Mouse (Mus musculus) left cerebral cortex, postnatal 14 days (tissue): ENCODE measurements around the gene Dctpp1. TPM values are rescaled to one million over a fixed set of nuclear protein-coding genes. Genes with fewer than 3 reads are reported as not detected.

Experiments
- DNase-seq, 2 experiments: peaks; one replicate each; pipeline ENCODE4 v3.0.0; 2021 to 2022; ENCODE audit warnings: low spot score in 2 of 2, mixed read lengths in 1 of 2
- intact Hi-C: fragments of 180-260 bp; cut with DNase I; formaldehyde crosslinking; loops from one replicate; pipeline ENCODE4 v1.15.1; 2025
- long read RNA-seq, 2 experiments: library from polyadenylated mRNA; stranded (forward); transcript quantifications; one replicate each; pipeline ENCODE4 v2.0.0; 2021
- total RNA-seq, 2 experiments: library from RNA; stranded (reverse); gene quantifications; 2 replicates each; pipeline ENCODE4 v1.2.3; 2021

Dctpp1 gene
- total RNA-seq = 10 to 100 TPM; 32.1 to 38.3 TPM
- long read RNA-seq, experiment 1, transcript Dctpp1-201 (3 exons, 676 nt) = major isoform, 17 of 18 reads
- long read RNA-seq, experiment 1, partial matches to known transcripts = 0 of 18 reads
- long read RNA-seq, experiment 1, other reads (novel, unspliced or antisense) = 1 of 18 reads
- long read RNA-seq, experiment 2, transcript Dctpp1-201 (3 exons, 676 nt) = major isoform, 19 of 19 reads
- long read RNA-seq, experiment 2, partial matches to known transcripts = 0 of 19 reads
- long read RNA-seq, experiment 2, other reads (novel, unspliced or antisense) = 0 of 19 reads

GRCm38 (mm10) chr7:127260309-127261111 lies at the start of gene Dctpp1:
TSS of gene Dctpp1 (minus strand) at chr7:127260709.
- intact Hi-C loops = loop anchor here (5.0 kb wide), 1 partner anchor 217 kb away; the partner anchor contains the start of gene Fbrs
- peak; percentile 98 to 99 for DNase-seq

DNA sequence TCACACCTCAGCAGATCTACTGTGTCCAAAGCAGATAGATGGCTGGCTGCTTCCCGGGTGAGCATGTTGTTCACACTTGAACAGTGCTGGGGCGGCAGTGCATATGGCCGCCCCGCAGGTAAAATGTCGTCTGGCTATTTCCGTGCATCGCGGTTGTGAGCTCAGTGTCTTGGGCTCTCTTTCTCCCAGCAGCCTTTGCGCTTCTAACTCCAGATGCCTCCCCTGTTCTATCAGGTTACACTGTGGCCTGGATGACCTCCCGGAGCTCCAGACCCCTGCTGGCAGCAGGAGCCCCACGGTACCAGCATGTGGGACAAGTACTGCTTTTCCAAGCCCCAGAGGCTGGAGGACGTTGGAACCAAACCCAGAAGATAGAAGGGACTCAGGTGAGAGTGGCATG lies 49.4 kb upstream of the Dctpp1 start:
- intact Hi-C loops = no loop called here
- DNase-seq = no peak

DNA sequence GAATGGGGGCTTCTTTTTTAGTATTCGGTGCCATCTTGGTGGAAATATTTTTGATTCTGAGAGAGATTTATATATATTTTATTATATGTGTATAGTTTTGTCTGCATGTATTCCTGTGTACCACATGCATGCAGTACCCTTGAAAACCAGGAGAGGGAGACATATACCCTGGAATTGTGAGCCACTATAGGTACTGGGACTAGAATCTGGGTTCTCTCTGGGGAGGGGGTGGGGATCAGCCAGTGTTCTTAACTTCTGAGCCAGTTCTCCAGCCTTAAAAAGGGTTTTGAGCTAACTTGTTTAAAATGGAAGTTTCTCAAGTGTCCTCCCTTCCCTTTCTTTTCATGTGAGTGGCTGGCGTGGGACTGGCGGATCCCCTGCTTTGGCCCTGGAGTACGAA lies 48.4 kb upstream of the Dctpp1 start:
- intact Hi-C loops = no loop called here
- peak; percentile 83 to 93 for DNase-seq

GRCm38 (mm10) chr7:127308431-127308830 lies 47.9 kb upstream of the Dctpp1 start:
- intact Hi-C loops = no loop called here
- DNase-seq = no peak

DNA sequence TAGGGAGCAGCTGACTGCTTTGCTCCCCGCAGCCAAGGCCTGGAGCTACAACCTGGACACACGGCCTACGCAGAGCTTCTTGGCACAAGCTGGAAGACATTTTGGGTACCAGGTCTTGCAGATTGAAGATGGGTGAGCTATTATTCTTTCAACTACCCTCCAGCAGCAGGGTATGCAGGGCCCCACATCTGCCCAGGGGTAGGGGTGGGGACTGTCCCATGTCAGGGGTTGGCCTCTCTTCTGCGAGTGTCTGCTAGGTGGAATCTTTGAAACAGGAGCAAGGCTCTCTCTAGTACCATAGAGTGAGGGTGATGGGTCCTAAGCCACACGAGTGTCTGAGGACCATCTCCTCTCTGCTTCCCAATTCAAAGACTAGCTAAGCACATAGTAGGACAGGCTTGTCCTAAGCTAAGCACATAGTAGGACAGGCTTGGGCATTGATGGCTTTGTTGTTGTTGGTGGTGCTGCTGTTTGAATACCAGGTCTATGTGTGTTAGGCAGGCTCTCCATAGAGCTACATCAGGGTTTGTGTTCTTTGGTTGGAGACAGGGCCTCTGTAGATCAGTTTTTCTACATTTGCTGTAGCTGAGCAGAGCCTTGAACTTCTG lies 37.2 kb upstream of the Dctpp1 start:
- intact Hi-C loops = no loop called here
- no peak for DNase-seq

DNA sequence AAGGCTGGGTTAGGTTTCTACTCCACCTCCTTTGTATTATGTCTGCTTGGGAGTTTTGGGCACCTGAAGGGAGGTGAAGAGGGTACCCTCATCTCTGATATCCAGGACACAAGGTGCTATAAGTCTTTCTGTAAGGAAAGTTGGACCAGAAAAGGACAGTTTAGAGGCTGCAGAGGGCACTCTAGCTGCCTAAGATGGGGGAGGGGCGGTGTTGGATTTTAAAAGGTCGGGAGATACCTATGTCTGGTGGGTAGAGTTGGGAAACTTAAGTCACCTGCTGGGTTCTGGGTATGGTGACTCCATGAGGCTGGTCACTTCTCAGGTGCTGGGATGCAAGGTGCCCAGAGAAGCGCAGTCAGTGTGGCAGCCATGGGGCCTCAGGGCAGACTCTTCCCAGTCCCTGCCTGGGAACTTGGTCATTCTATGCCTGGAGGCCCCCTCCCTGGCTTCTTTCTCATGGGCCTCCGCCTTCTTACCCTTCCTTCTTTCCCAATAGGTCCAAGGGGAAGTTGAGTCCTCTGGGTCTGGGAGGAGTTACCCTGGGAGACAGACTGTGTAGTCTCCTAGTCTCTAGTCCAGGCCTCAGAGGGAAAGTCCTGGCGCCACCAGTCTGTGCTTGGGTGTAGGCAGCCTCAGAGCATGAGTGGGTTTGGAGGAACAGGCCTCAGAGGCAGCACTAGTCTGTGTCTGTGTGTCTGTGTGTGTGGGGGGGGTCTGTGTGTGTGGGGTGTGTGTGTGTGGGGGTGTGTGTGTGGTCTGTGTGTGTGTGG lies 36.5 kb upstream of the Dctpp1 start:
- no peak for DNase-seq
- intact Hi-C loops = no loop called here

DNA sequence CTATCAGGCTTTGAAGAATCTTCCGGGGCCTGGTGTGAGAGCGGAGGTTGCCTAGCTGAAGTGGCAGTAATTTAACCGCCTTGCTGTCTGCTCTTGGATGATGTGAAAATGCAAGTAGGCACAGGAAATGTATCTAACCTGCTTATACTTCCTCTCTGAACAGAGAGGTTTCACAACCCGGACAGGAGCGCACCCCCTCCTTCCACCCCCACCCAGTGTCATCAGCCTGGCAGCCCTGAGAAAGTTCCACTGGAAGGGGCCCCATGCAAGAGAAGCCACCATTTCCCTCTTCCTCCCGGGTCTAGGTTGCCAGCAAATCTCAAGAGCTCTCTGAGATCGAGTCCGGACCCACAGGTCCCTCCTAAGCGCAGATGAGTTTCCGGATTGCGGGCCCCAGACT lies 35.6 kb upstream of the Dctpp1 start, which contains the start of gene Itgal:
Itgal (plus strand) TSS at position 163 of the 400 bp plus-strand sequence.
- intact Hi-C loops = no loop called here
- DNase-seq = no peak

- intact Hi-C loops = no loop called here
- DNase-seq = no peak
Measured at GRCm38 (mm10) chr7:127290142-127290541, 29.6 kb upstream of the Dctpp1 start.

DNA sequence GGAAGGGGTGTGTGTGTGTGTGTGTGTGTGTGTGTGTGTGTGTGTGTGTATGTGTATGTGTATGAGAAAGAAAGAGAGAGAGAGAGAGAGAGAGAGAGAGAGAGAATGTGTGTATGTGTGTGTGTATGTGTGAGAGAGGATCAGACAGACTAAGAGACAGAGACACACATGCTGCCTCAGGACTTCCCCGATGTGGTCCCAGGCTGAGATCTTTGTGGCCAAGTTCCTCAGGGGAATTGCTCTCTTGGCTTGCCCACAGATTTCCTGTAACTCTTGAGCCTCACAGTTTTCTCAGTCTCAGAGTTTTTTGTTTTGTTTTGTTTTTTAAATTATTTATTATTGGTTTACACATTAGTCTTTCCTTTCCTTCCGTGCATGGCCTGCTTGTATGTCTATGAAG lies 28.8 kb upstream of the Dctpp1 start:
- intact Hi-C loops = no loop called here

GRCm38 (mm10) chr7:127287940-127288339 lies 27.4 kb upstream of the Dctpp1 start:
- DNase-seq = no peak
- intact Hi-C loops = no loop called here

More for the DNA sequence above, 28.8 kb upstream of the Dctpp1 start:
- DNase-seq = no peak

DNA sequence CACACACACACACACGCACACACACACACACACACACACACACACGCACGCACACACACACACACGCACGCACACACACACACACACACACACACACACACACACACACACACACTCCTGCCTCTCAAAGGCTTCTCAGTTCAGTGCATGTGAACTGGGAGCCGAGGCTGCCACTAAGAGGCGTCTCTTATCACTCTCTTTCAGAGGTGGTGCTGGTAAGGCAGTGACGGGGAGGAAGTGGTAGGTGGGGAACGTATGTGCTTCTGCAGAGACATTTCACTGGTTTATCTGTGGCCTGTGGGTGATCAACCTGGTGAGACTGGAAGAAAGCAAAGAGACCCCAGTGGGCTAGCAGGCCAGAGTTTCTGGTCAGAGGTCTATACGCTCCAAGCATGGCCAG lies 24.6 kb upstream of the Dctpp1 start:
- intact Hi-C loops = no loop called here
- DNase-seq = no peak

- no peak for DNase-seq
- intact Hi-C loops = no loop called here
Measured at GRCm38 (mm10) chr7:127282190-127282589, 21.7 kb upstream of the Dctpp1 start.

- intact Hi-C loops = no loop called here
- DNase-seq = no peak
Measured at GRCm38 (mm10) chr7:127281114-127281513, 20.6 kb upstream of the Dctpp1 start.

DNA sequence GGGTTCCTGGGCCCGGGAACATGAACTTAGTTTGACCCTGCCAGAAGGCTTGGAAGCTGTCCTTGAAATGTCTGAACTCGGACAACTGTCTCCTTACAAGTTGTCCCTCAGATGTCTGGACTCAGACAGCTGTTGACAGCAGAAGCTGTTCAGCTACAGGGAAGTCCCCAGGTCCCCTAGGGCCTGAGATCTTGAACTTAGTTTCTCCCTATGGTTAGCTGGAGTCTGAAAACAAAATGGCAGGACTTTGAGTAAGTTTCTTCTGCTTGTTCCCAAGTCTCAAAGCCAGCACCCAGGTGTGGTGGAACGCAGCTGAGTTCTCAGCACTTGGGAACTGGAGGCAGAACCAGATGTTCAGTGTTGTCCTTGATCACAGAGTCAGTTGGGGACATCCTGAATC lies 19.6 kb upstream of the Dctpp1 start:
- intact Hi-C loops = no loop called here
- DNase-seq = no peak

- no peak for DNase-seq
- intact Hi-C loops = no loop called here
Measured at GRCm38 (mm10) chr7:127278311-127278710, 17.8 kb upstream of the Dctpp1 start.

DNA sequence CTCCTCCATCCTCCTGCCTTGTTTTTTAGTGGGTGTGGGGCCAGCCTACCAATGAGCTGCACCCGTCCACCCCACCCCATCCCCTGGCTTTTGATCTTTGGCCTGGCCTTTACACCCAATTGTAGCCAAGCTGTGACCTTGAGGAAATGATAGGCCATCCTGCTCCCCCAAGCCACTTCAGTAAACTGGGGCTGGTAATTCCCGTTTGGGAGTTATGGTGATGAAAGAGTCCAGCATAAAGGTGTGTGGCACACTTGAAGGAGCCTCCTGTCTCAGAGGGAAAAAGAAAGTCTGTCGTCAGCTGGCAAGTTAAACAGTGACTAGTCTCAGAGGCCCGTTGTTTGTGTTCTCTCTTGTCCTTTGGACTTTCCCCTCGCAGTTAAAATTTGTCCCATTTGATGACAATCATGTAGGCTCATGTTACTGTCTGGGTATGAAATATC lies 16.0 kb upstream of the Dctpp1 start:
- DNase-seq = no peak
- intact Hi-C loops = no loop called here

DNA sequence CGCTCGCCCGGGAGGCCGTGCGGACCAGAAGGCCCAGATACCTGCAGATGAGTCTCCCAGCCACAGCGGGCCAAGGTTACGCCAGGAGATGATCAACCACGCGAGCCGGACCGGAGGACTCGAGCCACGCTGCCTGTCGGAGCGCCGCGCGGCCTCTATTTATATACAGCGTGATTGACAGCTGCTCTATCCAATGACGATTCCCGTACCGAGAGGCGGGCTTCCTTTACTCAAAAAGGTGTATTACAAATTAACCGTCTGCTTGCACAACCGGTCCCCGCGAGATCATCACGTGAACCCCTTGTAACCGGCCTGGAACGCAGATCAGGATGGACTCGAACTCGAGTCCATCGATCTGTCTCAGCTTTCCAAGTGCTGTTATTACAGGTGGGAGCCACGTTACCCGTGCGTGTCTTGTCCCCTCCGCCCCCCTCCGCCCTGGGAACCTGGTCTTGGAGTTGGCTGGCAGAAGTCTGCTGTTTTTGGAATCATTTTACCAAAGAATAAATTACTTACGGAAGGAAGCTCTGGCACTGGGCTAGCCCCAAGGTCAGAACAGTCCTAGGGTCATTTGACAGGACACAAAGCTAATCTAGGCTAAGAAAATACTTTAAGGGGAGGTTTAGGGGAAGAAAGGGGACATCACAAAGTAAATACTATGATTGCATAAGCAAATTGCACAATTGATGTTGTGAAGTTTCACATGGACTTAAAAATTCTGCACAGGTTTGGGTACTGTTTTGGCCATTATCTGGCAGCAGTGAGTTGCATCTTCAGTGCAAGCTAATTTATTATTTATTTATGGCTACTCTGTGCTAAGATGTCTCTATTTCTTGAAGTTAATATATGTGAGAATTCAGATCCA lies 13.6 kb upstream of the Dctpp1 start, which contains the start of gene Sephs2:
Sephs2 (minus strand) TSS at position 131 of the 865 bp plus-strand sequence.
- intact Hi-C loops = no loop called here

DNA sequence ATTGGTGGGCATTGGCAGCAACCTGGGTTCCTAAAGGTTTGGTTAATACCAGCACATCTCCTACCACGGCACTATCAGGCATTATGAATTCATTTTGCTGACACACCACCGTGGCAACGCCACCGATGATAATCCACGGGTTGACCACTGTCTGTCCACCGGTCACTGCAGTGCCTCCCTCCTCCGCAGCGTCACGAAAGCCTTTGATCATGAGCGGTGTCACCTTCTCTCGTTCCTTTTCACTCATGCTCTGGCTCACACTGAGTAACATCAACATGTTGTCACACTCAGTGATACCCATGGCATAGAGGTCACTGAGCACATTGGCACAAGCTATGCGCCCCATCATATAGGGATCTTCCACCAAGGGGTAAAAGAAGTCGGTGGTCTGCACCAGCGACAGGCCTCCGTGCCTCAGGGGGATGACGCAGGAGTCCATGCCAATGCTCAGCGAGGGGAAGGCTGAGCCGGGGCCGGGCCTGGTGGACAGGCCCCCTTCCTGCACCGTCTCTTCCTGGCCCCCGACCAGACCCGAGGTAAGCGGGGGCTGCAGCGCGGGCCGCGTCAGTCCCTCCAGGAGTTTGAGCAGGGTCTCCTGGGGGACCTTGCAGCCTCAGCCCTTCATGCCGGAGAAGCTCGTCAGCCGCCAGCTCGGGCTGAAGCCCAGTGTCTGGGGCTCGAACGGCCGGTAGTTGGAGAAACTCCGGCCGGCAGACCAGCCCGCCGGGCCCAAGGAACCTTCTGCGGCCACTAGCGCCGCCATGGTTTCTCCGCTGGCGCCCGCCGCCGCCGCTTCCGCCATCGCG lies 12.8 kb upstream of the Dctpp1 start:
- no peak for DNase-seq
- intact Hi-C loops = no loop called here

More for the DNA sequence above, 13.6 kb upstream of the Dctpp1 start, which contains the start of gene Sephs2:
- peak; percentile 98 for DNase-seq
